Comparison of ENCODE assay signal across 26 mouse cellular contexts in genomic region chr11:95700778-95701739, GRCm38 (mm10). TPM values are rescaled to one million over a fixed set of nuclear protein-coding genes. Genes with fewer than 3 reads are reported as not detected.
A peak's percentile ranks its signal among the peaks of the same experiment; 100 is the strongest.
DNase-seq lines count a peak whose midpoint lies in the region; ATAC-seq lines count a peak whose summit lies in the region.
"Had no signal": no experiment of that assay in that cellular context is flagged by ENCODE, and none has a peak within 500 bp of the region (broad histone marks: within the 10 kb centered on the region; RNA-seq: fewer than 3 reads in every experiment).

No protein-coding gene starts in this region.

- H3K36me3 ChIP-seq in midbrain, embryonic 11.5 days (ENCODE audit: control insufficient read depth, insufficient read depth, low read length) = no peaks in the 10 kb centered on the region
- no peaks in the 10 kb centered on the region for H3K36me3 ChIP-seq in midbrain, embryonic 14.5 days (ENCODE audit: control insufficient read depth, insufficient read depth, low read length)
- H3K36me3 ChIP-seq in liver, embryonic 15.5 days (replicated peaks) = no peaks in the 10 kb centered on the region
- no peaks in the 10 kb centered on the region for H3K36me3 ChIP-seq in hindbrain, embryonic 11.5 days (ENCODE audit: control insufficient read depth, insufficient read depth, low read length)
- H3K36me3 ChIP-seq: forebrain, embryonic 15.5 days; heart, embryonic 12.5 days; hindbrain, embryonic 10.5 days; kidney, embryonic 15.5 days; midbrain, embryonic 13.5 days; neural tube, embryonic 12.5 days had no signal

- no peak for ATAC-seq in midbrain, embryonic 11.5 days (ENCODE audit: low FRiP score)
- no peak for ATAC-seq in midbrain, embryonic 14.5 days (ENCODE audit: low FRiP score, low TSS enrichment)
- peak; percentile 73 for ATAC-seq in erythroid progenitor cell, adult 5-6 weeks (replicated peaks; ENCODE audit: low FRiP score, poor library complexity, severe bottlenecking)
- peak; percentile 85 for ATAC-seq in liver, embryonic 15.5 days (ENCODE audit: insufficient read depth)
- no peak for ATAC-seq in hindbrain, embryonic 11.5 days (ENCODE audit: low FRiP score)
- ATAC-seq: forebrain, embryonic 15.5 days; midbrain, embryonic 13.5 days; Patski had no signal

- H3K27me3 ChIP-seq in midbrain, embryonic 11.5 days (ENCODE audit: control insufficient read depth, insufficient read depth, low read length) = no peaks in the 10 kb centered on the region
- H3K27me3 ChIP-seq in midbrain, embryonic 14.5 days (ENCODE audit: control insufficient read depth, insufficient read depth, low read length) = no peaks in the 10 kb centered on the region
- no peaks in the 10 kb centered on the region for H3K27me3 ChIP-seq in liver, embryonic 15.5 days
- H3K27me3 ChIP-seq in hindbrain, embryonic 11.5 days (ENCODE audit: control insufficient read depth, insufficient read depth, low read length) = no peaks in the 10 kb centered on the region
- H3K27me3 ChIP-seq: forebrain, embryonic 15.5 days; heart, embryonic 12.5 days; kidney, embryonic 15.5 days; midbrain, embryonic 13.5 days; neural tube, embryonic 12.5 days had no signal

- H3K4me2 ChIP-seq in midbrain, embryonic 11.5 days = no peak overlapping the region
- H3K4me2 ChIP-seq in midbrain, embryonic 14.5 days (ENCODE audit: low read length) = no peak overlapping the region
- peak overlapping the region; percentile 37 for H3K4me2 ChIP-seq in liver, embryonic 15.5 days
- no peak overlapping the region for H3K4me2 ChIP-seq in hindbrain, embryonic 11.5 days (replicated peaks; ENCODE audit: low read depth, low read length)
- H3K4me2 ChIP-seq: forebrain, embryonic 15.5 days; heart, embryonic 12.5 days; kidney, embryonic 15.5 days; midbrain, embryonic 13.5 days; neural tube, embryonic 12.5 days had no signal

- H3K9ac ChIP-seq in midbrain, embryonic 11.5 days (ENCODE audit: low read length) = no peak overlapping the region
- H3K9ac ChIP-seq in midbrain, embryonic 14.5 days (replicated peaks; ENCODE audit: low read length) = no peak overlapping the region
- no peak overlapping the region for H3K9ac ChIP-seq in liver, embryonic 15.5 days
- H3K9ac ChIP-seq in hindbrain, embryonic 11.5 days (ENCODE audit: low read depth, low read length) = no peak overlapping the region
- H3K9ac ChIP-seq: forebrain, embryonic 15.5 days; heart, embryonic 12.5 days; kidney, embryonic 15.5 days; midbrain, embryonic 13.5 days; neural tube, embryonic 12.5 days had no signal

- H3K9me3 ChIP-seq in midbrain, embryonic 11.5 days (ENCODE audit: control insufficient read depth, low read length) = no peaks in the 10 kb centered on the region
- H3K9me3 ChIP-seq in midbrain, embryonic 14.5 days (ENCODE audit: control insufficient read depth, low read length) = no peaks in the 10 kb centered on the region
- H3K9me3 ChIP-seq in liver, embryonic 15.5 days (replicated peaks) = no peaks in the 10 kb centered on the region
- no peaks in the 10 kb centered on the region for H3K9me3 ChIP-seq in hindbrain, embryonic 11.5 days (ENCODE audit: control insufficient read depth, low read length)
- H3K9me3 ChIP-seq: forebrain, embryonic 15.5 days; heart, embryonic 12.5 days; hindbrain, embryonic 10.5 days; kidney, embryonic 15.5 days; midbrain, embryonic 13.5 days; neural tube, embryonic 12.5 days had no signal

- no peaks in the 10 kb centered on the region; the same call in 1 of the 2 replicates for H3K4me1 ChIP-seq in midbrain, embryonic 11.5 days (ENCODE audit: control insufficient read depth, insufficient read depth, low read length)
- no peaks in the 10 kb centered on the region for H3K4me1 ChIP-seq in midbrain, embryonic 14.5 days (ENCODE audit: control insufficient read depth, insufficient read depth, low read length)
- H3K4me1 ChIP-seq in liver, embryonic 15.5 days (replicated peaks) = peaks cover 32% of the 10 kb centered on the region
- 0 out of 2 replicates have a peak, but pooled peaks cover 2% of the 10 kb centered on the region for H3K4me1 ChIP-seq in hindbrain, embryonic 11.5 days (replicated peaks; ENCODE audit: control insufficient read depth, insufficient read depth, low read length)
- H3K4me1 ChIP-seq: forebrain, embryonic 15.5 days; heart, embryonic 12.5 days; kidney, embryonic 15.5 days; midbrain, embryonic 13.5 days; neural tube, embryonic 12.5 days had no signal

- no peak overlapping the region for H3K27ac ChIP-seq in midbrain, embryonic 11.5 days (ENCODE audit: low read depth, low read length)
- H3K27ac ChIP-seq in midbrain, embryonic 14.5 days (replicated peaks; ENCODE audit: low read depth, low read length) = no peak overlapping the region
- H3K27ac ChIP-seq in liver, embryonic 15.5 days (replicated peaks) = peak overlapping the region; percentile 80
- no peak overlapping the region for H3K27ac ChIP-seq in hindbrain, embryonic 11.5 days (ENCODE audit: low read depth, low read length)
- H3K27ac ChIP-seq: forebrain, embryonic 15.5 days; hindbrain, embryonic 10.5 days; kidney, embryonic 15.5 days; midbrain, embryonic 13.5 days; neural tube, embryonic 12.5 days had no signal

- WGBS in midbrain, embryonic 11.5 days = 92% methylated on average over 13 of the region's 13 CpGs
- 93% methylated on average over 13 of the region's 13 CpGs for WGBS in midbrain, embryonic 14.5 days
- 42% methylated on average over 13 of the region's 13 CpGs for WGBS in liver, embryonic 15.5 days (ENCODE audit: insufficient replicate concordance)
- 93% methylated on average over 13 of the region's 13 CpGs for WGBS in hindbrain, embryonic 11.5 days

- DNase-seq in midbrain, embryonic 11.5 days (ENCODE audit: low spot score, missing footprints) = peak; percentile 47
- DNase-seq in midbrain, embryonic 14.5 days = no peak
- DNase-seq in layer of hippocampus, postnatal 10 days (ENCODE audit: low spot score in 2 of 2) = no peak
- no peak for DNase-seq in kidney, postnatal 25 days
- no peak for DNase-seq in hindbrain, embryonic 11.5 days (ENCODE audit: low spot score)
- DNase-seq: adrenal gland, postnatal 36 days; cerebellum, adult 18-20 months; cerebellum, postnatal 25 days; gastrocnemius, postnatal 14 days; heart, adult 11 months; heart, postnatal 10 days; kidney, adult 11 months; layer of hippocampus, adult 9-11 months; lung, adult 18-20 months; lung, postnatal 10 days; right cerebral cortex, postnatal 14 days; thymus, postnatal 36 days had no signal

- no peak overlapping the region for H3K4me3 ChIP-seq in midbrain, embryonic 11.5 days (ENCODE audit: low read depth, low read length)
- H3K4me3 ChIP-seq in midbrain, embryonic 14.5 days (replicated peaks; ENCODE audit: low read depth, low read length) = no peak overlapping the region
- H3K4me3 ChIP-seq in liver, embryonic 15.5 days (replicated peaks) = no peak overlapping the region
- no peak overlapping the region for H3K4me3 ChIP-seq in hindbrain, embryonic 11.5 days (ENCODE audit: low read depth, low read length)
- H3K4me3 ChIP-seq: forebrain, embryonic 15.5 days; heart, embryonic 12.5 days; hindbrain, embryonic 10.5 days; kidney, embryonic 15.5 days; midbrain, embryonic 13.5 days; neural tube, embryonic 12.5 days had no signal

RNA-seq across cellular contexts. Expression of gene Zfp652, which starts 11.4 kb away (rescaled TPM):
- polyA plus RNA-seq in midbrain, embryonic 11.5 days (2014; fragmentation: Nextera tagmentation; extraction: Ambion mirVana) = 10.2 and 10.4 TPM in 2 replicates
- 13.1 and 15.7 TPM in 2 replicates for polyA plus RNA-seq in midbrain, embryonic 14.5 days (2014; fragmentation: Nextera tagmentation; extraction: Ambion mirVana)
- 12.3 and 22.6 TPM in 2 replicates for total RNA-seq in erythroid progenitor cell, adult 5-6 weeks (2015; ENCODE audit: low replicate concordance)
- total RNA-seq in erythroid progenitor cell, adult 5-6 weeks (2017; ENCODE audit: low replicate concordance) = 9.0 and 23.0 TPM in 2 replicates
- polyA plus RNA-seq in liver, embryonic 15.5 days (2015; fragmentation: Nextera tagmentation; extraction: Ambion mirVana) = 5.5 and 6.2 TPM in 2 replicates
- 10 to 100 TPM; 51.1 to 52.1 TPM for total RNA-seq in layer of hippocampus, postnatal 10 days (2021)
- 13.6 and 13.7 TPM in 2 replicates for polyA plus RNA-seq in hindbrain, embryonic 11.5 days (2014; fragmentation: Nextera tagmentation; extraction: Ambion mirVana)

RNA-seq across cellular contexts. Expression of gene B130006D01Rik, which starts 22.3 kb away (rescaled TPM):
- polyA plus RNA-seq in midbrain, embryonic 11.5 days (2014; fragmentation: Nextera tagmentation; extraction: Ambion mirVana) = 0.39 and 1.1 TPM in 2 replicates
- polyA plus RNA-seq in midbrain, embryonic 14.5 days (2014; fragmentation: Nextera tagmentation; extraction: Ambion mirVana) = 1.4 and 1.5 TPM in 2 replicates
- 0.42 and 1.8 TPM in 2 replicates for total RNA-seq in erythroid progenitor cell, adult 5-6 weeks (2015; ENCODE audit: low replicate concordance)
- total RNA-seq in erythroid progenitor cell, adult 5-6 weeks (2017; ENCODE audit: low replicate concordance) = 0.61 and 2.6 TPM in 2 replicates
- 0.28 and 0.29 TPM in 2 replicates for polyA plus RNA-seq in liver, embryonic 15.5 days (2015; fragmentation: Nextera tagmentation; extraction: Ambion mirVana)
- total RNA-seq in layer of hippocampus, postnatal 10 days (2021) = 1 to 10 TPM; 1.6 to 1.8 TPM
- polyA plus RNA-seq in hindbrain, embryonic 11.5 days (2014; fragmentation: Nextera tagmentation; extraction: Ambion mirVana) = 1.1 and 2.5 TPM in 2 replicates

RNA-seq across cellular contexts. Expression of gene Phb, which starts 34.3 kb away (rescaled TPM):
- polyA plus RNA-seq in midbrain, embryonic 11.5 days (2014; fragmentation: Nextera tagmentation; extraction: Ambion mirVana) = 195 TPM in 2 replicates
- polyA plus RNA-seq in midbrain, embryonic 14.5 days (2014; fragmentation: Nextera tagmentation; extraction: Ambion mirVana) = 183 and 207 TPM in 2 replicates
- 12.3 and 17.6 TPM in 2 replicates for total RNA-seq in erythroid progenitor cell, adult 5-6 weeks (2015; ENCODE audit: low replicate concordance)
- total RNA-seq in erythroid progenitor cell, adult 5-6 weeks (2017; ENCODE audit: low replicate concordance) = 7.7 and 42.9 TPM in 2 replicates
- 113 and 129 TPM in 2 replicates for polyA plus RNA-seq in liver, embryonic 15.5 days (2015; fragmentation: Nextera tagmentation; extraction: Ambion mirVana)
- 100 to 1,000 TPM; 110 to 124 TPM for total RNA-seq in layer of hippocampus, postnatal 10 days (2021)
- polyA plus RNA-seq in hindbrain, embryonic 11.5 days (2014; fragmentation: Nextera tagmentation; extraction: Ambion mirVana) = 176 and 195 TPM in 2 replicates

Comparison
In these comparisons a context has a peak if more than half of its experiments do, and no peak if none do; other contexts are left out.
1. ATAC-seq: peak in erythroid progenitor cell, adult 5-6 weeks (single experiment) and liver, embryonic 15.5 days (single experiment); none in midbrain, embryonic 11.5 days (single experiment), midbrain, embryonic 14.5 days (single experiment) and hindbrain, embryonic 11.5 days (single experiment).